Mouse (Mus musculus) frontal cortex, postnatal 10 days (tissue): ENCODE measurements at regions not wholly inside any gene's neighbourhood (a gene's known extent, or its start where the extent isn't known, plus 50 kb on each side); places are given as distances from the start of the nearest gene placed in this dataset.

ENCODE experiments used
- DNase-seq, 2 experiments: peaks; one replicate each; pipeline ENCODE4 v3.0.0; 2022; ENCODE audit warnings: low spot score in 2 of 2, mixed read lengths in 1 of 2

DNA sequence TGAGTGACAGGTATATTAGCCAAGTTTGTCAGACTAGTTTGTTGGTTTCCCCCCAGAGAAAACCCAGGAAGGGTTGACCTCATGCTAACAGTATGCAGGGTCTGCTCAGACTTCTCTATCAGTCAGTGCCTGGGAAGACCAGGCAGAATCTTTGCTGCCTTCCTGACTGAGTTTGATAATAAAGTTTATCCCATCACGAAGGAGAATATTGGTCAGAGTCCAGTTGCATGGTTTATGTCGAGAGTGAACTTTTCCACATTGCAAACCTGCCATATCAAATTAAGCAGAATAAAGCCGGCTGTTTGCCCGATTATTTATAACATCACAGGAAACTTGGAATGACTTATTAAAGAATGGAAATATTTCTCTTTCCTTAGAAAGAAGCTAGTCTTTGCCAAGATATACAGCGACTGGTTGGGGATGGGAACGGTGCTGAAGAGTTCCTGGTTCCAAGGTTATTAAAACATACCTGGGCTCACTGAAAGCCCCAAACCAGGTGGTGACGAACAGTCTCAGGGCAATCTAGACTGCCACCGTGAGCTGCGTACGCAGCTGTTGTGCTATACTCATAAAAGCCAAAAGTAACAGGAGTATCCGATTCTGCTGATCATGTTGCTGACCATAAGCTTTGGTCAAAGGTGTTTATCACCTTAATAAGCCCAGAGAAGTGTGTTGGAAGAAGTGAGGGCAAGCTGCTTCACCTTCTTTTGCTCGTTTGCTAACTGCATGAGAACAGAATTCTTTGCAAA is 1536.7 kb upstream of the Flrt2 start:
- DNase-seq = no peak

DNA sequence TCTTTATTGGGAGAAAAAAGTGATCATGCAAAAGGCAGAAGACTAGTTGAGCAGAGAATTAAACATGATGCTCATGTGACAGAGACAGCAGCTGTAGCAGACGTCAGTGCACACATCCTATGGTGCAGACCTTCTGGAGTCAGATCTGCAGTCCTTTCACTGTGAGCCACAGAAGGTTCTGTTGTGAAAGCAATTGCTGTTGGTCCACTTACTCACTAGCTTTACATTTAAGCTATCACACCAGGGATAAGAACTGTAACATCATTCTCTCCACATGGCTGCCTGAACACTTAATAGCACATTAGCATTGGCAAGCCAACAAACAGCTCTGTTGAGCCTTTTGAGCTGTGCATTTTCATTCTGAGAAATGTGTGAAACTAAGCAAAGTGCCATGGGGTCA is 1509.7 kb upstream of the Flrt2 start:
- no peak for DNase-seq

DNA sequence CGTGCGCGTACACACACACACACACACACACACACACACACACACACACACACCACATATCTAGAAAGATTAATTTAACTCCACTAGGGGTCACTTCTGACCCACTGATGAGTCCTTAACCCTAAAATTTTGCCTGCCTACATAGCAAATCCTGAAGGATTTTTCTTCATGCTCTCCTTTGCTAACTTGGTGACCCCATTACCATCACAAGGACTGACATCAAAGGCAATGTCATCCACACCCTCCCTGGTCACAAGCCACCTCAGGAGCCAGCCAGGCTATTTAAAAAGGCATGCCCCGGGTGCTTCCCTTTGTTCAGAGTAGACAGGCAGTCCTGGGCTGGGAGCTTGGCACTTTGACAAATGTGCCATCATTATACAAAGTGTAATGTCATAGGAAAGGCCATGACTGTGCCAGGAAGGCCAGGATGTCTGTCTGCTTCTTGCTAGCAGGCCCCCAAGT is 1501.4 kb upstream of the Flrt2 start:
- DNase-seq = peak in 1 of 2 experiments; percentile 3

DNA sequence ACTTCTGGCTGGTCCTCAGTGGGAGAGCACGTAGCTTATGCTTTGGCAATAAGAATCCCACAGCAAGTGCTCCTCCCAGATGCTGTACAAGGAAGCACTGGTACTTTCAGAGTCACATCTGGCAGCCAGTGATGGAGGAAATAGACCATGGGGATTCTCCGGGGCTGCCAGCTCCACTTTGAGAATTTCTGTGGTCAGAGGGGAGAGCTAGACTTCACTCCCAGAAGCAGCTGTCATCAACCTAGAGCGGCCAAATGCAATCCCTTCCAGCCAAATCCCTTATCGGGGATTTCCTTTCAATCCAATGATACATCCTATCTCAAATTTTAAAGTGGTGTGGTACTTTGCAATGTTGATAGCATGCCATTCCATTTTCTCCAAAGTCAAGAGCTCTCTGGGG is 1474.1 kb upstream of the Flrt2 start:
- no peak for DNase-seq

DNA sequence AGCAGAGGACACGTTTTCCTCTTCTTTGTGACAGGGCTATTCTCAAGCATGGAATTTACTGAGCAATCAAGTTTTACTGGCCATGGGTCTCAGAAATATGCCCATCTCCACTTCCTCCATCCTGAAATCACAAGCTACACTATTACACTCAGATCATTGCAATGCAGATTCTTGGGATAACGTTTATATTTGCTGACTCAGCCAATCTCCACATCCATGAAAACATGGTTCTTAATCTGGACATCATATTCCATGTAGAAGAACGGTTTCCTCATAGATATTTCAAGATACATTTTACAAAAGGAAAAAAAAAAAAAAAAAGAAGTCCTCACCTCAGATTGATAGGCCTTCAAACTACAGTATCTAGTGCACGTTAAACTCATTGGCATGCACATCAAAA is 1462.1 kb upstream of the Flrt2 start:
- DNase-seq = no peak

DNA sequence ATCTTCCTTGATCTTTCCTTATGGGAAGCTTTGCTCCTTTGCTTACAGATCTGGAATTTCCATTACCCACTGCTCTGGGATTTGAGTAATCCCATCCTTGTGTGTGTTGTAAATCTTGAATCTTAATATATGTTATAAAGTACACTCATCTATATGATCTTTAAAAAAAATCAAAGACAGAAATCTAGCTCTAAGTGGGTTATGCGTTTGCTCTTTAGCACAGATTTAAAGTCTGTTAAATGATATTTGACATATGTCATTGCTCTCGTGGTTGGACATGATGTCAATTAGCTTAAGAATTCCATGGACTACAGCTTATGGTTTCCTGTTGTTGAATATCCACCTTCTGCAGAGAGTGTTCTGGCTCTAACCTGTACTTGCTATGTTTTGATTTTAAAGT is 1446.7 kb upstream of the Flrt2 start:
- no peak for DNase-seq

DNA sequence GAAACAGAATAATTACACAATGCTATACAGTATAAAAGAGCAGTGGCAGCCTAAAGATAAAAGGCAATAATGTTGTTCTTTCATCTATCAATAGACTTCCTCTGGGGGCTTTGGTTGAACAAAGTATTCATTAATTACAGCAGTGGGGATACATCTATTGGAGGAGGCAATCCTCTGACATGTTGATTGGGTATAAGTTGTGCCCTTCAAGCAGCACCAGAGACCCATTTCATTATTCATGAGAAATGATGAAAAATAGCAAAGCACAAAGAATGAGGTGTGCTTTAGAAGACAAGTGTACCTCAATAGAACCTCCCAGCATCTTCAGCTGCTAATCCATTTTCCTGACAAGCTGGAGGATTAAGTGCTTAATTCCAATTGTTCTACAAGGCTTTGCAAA is 1444.7 kb upstream of the Flrt2 start:
- no peak for DNase-seq

DNA sequence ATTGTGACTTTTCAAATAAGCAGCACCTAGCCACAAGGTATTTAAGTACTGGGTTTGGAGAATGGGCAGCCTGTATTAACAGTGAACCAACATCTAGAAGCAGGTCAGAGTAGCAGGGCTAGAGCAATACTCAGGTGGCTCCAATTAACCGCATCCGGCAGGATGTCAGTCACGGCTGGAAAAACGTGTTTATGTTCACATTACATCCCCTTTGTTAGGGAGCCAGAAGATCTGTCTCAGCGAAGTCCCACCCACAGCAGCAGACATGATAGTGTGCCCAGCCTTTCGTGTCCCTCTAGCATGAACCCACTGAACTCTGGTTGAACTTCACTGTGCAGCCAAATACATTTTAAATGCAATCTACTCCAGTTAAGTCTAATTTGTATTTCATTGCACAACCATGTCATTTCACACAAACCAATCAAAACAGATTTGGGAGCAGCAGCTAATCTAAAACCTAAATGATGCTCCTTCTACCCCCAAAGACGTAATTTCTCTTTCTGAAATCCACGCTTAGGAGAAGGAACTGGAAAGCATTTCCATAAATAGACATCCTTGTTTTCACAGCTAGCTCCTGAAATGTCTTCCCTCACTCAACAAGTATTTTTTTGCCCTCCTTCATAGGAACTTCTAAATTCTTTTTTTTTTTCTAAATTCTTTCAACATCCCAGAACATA is 1438.9 kb upstream of the Flrt2 start:
- DNase-seq = no peak

DNA sequence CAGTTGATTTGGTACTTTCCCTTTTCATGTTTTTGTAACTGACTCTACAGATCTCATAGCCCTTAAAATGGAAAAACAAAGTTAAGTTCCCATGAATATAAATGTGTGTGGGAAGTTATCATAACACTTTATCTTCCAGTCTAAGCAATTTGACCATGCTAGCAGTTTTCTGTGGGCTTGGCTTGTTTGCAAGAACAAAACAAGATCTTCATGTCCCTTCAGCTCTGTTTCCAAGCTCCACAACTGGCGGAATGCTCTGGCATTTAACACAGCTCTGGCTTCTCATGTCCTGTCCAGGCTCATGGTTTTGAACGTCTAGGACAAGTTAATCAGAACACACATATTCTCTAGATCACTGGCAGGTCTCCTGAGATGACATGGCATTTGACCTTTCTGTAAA is 1411.1 kb upstream of the Flrt2 start:
- no peak for DNase-seq

DNA sequence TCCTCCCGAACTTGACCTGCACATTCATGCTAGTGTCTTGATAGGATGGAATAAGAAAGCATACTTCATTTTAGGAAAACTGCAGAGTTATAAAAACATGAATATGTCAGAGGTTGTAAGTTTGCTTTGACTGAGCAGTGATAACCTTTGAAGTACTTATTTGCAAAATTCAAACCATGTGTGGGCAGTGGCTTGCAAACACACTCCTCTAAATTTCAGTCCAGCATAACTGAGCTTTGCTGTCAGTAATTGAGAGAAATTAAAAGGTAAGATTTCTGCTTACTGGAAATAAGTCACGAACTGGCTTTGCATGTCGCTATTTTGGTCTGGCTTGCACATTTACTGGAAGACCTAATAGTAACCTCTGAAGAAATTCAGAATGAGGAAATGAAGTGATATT is 1409.1 kb upstream of the Flrt2 start:
- no peak for DNase-seq

DNA sequence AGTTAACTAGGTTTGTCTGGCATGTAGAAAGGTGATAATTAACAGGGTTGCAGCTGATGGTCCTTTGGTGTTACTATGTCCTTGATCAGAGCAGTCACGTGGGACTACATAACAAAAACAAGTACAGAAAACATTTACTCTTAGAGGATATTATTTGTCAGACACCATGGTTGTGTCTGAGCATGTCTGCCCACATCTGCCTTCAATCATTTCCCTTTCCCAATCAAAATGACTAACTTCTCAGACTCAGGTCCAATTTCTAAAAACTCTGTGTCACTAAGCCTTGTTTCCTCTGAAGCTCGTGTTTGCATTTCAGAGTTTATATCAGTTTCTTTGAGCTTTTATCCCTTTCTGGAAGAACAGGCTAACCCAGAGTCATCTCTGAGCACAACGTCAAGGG is 1408.5 kb upstream of the Flrt2 start:
- no peak for DNase-seq

DNA sequence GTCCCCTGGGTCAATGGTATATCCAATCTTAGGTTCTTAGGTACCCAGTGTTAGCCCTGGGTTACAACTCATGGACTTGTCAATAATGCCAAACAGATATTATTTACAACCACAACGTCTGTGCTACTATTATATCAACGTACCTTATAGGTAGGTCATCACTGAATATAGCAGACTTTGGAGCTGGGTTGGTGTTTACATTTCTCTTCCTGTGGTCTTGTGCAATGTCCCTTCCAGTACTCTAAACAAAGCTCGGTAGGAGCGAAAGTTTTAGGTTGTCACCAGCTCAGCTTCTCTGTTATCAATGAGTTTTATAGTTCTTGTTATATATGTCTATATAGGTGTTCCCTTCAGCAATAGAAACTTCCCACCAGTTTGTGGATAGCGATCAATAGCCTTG is 1394.2 kb upstream of the Flrt2 start:
- DNase-seq = no peak

DNA sequence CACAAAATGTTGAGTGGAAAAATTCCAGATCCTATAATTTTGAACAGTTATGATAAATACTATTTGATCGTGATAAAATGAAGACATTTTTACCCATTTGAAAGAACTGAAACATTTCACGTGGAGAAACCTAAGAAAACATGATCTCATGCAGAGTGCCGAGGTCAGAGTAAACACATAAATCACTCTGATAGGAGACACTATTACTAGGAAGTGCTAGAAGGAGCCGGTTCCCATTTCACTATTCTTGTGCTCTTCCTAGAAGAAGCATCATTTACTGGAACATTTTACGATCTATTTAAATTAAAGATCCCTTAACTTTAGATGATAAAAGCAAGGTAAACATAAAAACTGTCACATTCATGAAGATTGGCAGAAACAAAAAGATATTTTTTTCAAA is 1359.7 kb upstream of the Flrt2 start:
- DNase-seq = no peak

DNA sequence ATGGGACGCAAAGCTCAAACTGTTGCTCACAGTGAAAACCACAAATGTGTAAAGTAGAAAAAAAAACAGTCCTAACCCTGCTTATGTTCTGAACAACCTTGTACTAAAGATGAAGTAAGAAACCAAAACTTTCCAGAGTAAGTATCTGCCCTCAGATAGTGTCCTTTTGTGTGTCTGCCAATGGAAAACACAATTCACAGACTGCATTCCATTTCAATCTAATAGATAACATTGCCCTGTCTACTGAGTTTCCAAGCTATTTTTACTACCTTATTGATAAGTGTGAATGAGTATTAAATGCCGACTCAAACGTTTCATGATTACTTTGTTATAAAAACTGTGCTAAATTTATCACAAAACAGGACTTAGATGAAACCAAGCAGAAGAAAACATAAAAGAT is 1357.4 kb upstream of the Flrt2 start:
- DNase-seq = no peak

DNA sequence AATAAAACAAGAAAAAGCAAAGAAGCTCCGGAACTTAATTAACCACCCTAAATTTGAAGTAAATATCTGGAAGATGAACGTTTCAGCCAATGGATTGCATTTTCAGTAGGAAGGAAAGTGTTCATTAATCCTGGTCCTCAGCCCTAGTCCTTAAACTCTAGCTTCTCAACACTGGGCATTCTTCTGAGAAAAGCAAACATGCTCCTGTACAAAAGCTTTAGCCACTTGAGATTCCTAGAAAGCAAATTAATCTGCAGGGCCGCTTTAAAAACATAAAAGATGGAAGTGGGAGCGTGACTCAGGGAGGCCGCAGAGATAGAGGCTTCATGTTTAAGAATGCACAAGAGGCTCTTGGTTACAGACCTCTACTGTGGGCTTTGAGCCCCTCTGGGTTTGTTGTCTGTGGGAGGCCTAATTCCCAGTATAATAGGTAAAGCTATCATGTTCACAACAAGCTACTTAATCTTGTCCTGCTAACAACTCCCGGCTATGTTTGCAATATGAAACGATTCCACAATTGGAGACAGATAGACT is 1342.3 kb upstream of the Flrt2 start:
- no peak for DNase-seq

DNA sequence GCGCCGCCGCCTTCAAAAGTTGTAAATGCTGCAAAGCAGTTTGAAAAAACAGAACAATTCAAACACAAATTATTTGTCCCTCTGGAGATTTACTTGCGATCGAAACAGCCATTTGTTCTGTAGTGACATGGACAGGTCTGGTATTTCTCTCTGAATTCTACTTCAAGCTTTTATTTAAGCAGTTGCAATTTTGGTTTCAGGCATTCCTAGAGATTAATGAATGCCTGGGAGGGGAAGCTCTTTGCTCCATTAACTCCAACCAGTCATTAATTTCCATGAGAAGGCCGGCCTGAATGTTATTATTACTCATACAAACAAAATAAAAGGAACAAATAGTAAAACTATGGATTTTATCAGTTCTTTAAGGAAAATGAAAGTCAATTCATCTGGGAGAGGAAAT is 1327.8 kb upstream of the Flrt2 start:
- no peak for DNase-seq

DNA sequence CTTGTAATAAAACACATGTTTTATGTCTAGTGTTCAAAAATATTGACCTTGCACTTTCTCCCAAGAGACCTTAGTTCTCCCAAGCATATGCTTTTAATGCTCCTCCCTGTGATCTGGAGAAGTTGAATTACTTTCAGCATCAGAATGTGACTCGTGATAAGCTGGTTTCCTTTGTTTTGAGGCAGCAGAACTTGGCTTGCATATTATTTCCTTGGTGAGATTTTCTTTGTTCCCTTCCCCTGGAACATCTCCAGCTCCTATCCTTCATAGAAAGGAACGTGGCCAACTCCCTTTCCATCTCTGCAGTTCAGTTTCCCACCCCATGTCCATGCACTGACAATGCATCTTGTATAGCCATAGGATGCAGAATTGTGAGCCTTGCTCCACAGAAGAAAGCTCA is 1292.0 kb upstream of the Flrt2 start:
- DNase-seq = no peak

DNA sequence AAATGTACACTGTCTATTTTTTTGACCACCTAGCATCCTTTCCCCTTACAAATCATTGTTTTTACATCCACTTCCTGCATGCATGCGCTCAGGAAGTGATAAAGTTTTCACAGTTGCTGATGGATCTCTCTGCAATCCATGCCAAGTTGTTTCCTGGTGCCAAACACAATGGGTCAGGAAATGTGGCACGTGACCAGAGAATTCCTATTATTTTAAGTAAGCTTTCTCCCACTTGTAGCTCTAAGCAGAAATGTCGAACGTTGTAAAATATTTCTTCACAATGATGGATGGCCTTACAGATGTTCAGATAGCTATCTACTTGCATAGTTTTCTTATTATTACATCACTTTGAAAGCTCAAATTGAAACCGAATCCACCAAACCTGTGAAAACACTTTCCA is 1271.1 kb upstream of the Flrt2 start:
- DNase-seq = no peak

DNA sequence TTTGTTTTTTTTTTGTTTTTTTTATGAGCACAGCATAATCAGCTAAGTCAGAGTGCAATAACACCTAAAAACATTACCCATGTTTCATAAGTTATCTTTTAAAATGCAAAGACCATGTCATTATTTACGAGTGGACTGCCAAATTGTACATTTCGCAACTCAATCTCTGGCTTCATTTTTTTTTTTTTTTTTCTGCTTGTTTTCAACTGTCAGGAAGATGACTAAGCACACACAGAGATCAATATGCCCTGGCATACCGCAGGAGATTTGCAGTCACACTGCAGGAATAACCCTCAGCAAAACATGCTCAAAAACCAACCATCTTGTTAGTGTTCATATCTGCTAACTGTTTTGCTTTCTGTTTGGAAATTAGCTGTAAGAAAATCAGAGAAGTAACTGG is 1270.3 kb upstream of the Flrt2 start:
- DNase-seq = no peak

DNA sequence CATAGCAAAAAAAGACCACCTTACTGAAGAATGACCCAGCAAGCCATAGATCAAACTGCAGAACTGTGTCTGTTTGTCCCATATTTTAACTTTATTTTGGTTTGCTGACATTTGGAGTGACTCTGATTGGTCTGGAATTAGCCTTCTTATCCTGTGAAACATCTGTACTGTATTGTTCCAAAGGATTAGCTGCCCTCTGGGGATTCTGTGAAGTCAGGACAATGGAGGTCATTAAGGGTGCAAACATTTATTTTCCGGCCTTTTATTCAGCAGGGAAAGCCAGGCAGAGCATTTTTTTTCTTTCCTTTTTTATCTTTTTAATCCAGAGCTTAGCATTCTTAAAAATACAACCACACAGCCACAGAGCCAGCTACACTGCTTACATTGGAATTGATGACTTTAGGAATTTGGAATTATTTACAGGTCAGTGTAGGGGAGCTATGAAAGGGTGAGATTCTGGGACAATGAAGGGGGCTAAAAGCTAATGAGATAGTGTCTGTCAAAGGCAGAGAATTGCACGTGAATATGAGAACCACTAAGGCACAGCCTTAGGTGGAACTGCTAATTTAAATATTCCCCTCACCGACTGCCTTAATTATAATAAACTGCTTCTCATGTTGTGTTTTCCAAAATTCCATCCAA is 1267.6 kb upstream of the Flrt2 start:
- DNase-seq = no peak

DNA sequence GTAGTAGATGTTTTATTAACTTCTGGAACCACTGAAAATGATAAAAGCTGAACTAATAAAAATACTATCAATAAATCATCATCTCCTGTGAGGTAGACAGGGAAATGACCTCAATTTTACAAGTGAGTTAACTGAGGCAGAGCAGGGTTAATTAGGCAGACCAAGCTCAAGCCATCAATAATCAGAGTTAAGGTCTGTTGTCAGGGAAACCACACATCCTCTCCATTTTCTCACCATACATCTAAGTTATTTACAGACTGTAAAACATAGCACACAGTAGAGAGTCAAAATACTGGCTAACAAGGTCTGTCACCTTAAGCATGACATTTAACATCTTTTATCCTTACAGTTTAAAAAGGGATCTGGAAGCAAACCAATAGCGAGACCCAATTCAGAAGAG is 1242.5 kb upstream of the Flrt2 start:
- DNase-seq = no peak

DNA sequence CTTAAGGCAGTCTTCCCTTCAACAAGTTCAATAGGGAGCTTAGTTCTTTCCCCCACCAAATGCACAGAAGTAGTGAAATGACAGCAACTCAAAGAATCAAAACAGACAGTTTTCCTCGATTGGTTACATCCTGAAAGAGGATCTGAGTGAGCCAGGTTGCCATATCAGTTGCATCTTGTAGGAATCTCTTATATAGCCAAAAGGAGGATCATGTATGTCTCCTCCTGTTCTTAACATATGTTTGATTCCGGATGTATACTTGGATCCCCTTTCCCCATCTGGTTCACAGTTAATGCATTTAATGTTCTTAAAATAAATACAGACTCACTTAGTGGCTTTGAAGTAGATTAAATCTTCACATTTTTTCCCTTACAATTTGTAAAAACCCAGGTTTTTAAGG is 1224.0 kb upstream of the Flrt2 start:
- DNase-seq = no peak

DNA sequence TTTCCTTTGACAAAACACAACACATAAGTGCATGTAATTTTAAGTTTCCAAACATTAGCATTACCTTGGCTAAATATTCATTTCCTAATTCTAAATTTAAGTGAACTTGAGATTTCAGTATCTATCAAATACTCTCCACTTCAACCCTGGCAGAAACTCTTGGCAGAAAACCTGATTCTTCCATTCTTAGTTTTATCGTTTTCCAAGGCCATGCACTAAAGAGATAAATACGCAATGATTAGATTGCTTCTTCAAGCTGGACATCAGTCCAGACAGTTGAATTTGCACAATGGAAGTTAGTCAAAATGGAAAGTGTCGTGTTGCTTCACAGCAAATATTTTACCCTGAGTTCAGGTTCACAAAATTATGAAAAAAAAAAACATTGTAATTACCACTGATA is 1223.4 kb upstream of the Flrt2 start:
- DNase-seq = no peak
